Mouse (Mus musculus): ENCODE data around the gene Wdr18. TPM values are rescaled to one million over a fixed set of nuclear protein-coding genes. Genes with fewer than 3 reads are reported as not detected.

Gene Wdr18
- total RNA-seq, 4 experiments from 2014 or later = 20.1 to 26.7 (median 23.0) TPM

- DNase-seq (ENCODE audit: low spot score in 2 of 2) = no peak
These were observed 32.5 kb upstream of the Wdr18 start for GRCm38 (mm10) chr10:79927324-79928029.

GRCm38 (mm10) chr10:79928030-79928694, 31.8 kb upstream of the Wdr18 start:
- no peak for DNase-seq (ENCODE audit: low spot score in 2 of 2)

- DNase-seq (ENCODE audit: low spot score in 2 of 2) = no peak
These were observed 30.8 kb upstream of the Wdr18 start for GRCm38 (mm10) chr10:79928907-79929701.

GRCm38 (mm10) chr10:79929967-79930825, 29.8 kb upstream of the Wdr18 start:
- DNase-seq (ENCODE audit: low spot score in 2 of 2) = no peak

GRCm38 (mm10) chr10:79930826-79931186, 29.1 kb upstream of the Wdr18 start:
- no peak for DNase-seq (ENCODE audit: low spot score in 2 of 2)

GRCm38 (mm10) chr10:79931797-79932196, 28.2 kb upstream of the Wdr18 start:
- no peak for DNase-seq (ENCODE audit: low spot score in 2 of 2)

- DNase-seq (ENCODE audit: low spot score in 2 of 2) = peak; percentile 59 to 75
These were observed 27.2 kb upstream of the Wdr18 start for GRCm38 (mm10) chr10:79932736-79933135.

- DNase-seq (ENCODE audit: low spot score in 2 of 2) = no peak
These were observed 26.7 kb upstream of the Wdr18 start for GRCm38 (mm10) chr10:79933145-79933679.

- DNase-seq (ENCODE audit: low spot score in 2 of 2) = no peak
These were observed 26.1 kb upstream of the Wdr18 start for GRCm38 (mm10) chr10:79933861-79934260.

GRCm38 (mm10) chr10:79934272-79934721, 25.7 kb upstream of the Wdr18 start:
- DNase-seq (ENCODE audit: low spot score in 2 of 2) = peak; percentile 88 to 92

- DNase-seq (ENCODE audit: low spot score in 2 of 2) = no peak
These were observed 25.0 kb upstream of the Wdr18 start for GRCm38 (mm10) chr10:79934794-79935569.

- DNase-seq (ENCODE audit: low spot score in 2 of 2) = no peak
These were observed 23.6 kb upstream of the Wdr18 start for GRCm38 (mm10) chr10:79936284-79936910.

- DNase-seq (ENCODE audit: low spot score in 2 of 2) = peak; percentile 62 to 67
These were observed 23.0 kb upstream of the Wdr18 start for GRCm38 (mm10) chr10:79936911-79937441.

- DNase-seq (ENCODE audit: low spot score in 2 of 2) = no peak
These were observed 22.0 kb upstream of the Wdr18 start for GRCm38 (mm10) chr10:79937775-79938526.

GRCm38 (mm10) chr10:79940749-79941148, 19.2 kb upstream of the Wdr18 start:
- DNase-seq (ENCODE audit: low spot score in 2 of 2) = no peak

- no peak for DNase-seq (ENCODE audit: low spot score in 2 of 2)
These were observed 17.0 kb upstream of the Wdr18 start for GRCm38 (mm10) chr10:79942988-79943387.

- no peak for DNase-seq (ENCODE audit: low spot score in 2 of 2)
These were observed 16.5 kb upstream of the Wdr18 start for GRCm38 (mm10) chr10:79943471-79943901.

- DNase-seq (ENCODE audit: low spot score in 2 of 2) = no peak
These were observed 14.3 kb upstream of the Wdr18 start for GRCm38 (mm10) chr10:79945507-79946234.
